Mouse (Mus musculus) stomach, postnatal 0 days (tissue): ENCODE measurements around the gene Olfr670.

Experiments used
- CTCF ChIP-seq: IDR thresholded peaks from 2 replicates; pipeline ENCODE4 v1.5.1; 2016; ENCODE audit warnings: antibody characterized with exemption, low read depth, mild to moderate bottlenecking, moderate library complexity
- EP300 ChIP-seq: optimal IDR thresholded peaks from 2 replicates; pipeline ENCODE3; 2016; ENCODE audit warnings: antibody characterized with exemption

DNA sequence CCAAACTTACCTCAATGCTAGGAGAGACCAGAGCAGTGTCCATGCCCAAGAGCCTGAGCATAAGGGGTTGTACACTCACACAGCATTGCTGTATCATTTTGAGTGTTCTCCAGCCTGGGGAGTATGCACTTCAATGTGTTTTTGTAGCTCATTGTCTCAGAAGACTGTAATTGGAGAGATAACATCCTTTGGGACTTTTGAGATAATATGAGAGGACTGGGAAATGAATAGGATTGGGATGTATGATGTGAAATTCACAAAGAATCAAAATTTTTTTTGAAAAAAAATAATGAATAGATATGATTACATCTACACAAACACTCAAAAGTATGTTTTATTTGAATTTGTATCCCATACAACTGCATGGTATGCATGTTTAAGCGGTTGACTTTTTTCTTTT, 34.5 kb downstream of the Olfr670 start, which contains the start of gene Olfr668:
- TF ChIP-seq CTCF: no peak
- TF ChIP-seq EP300: no peak
